ENCODE assay signal across 8 mouse cellular contexts in genomic region chr1:130462084-130462861, GRCm38 (mm10). TPM values are rescaled to one million over a fixed set of nuclear protein-coding genes. Genes with fewer than 3 reads are reported as not detected.
DNase-seq lines count a peak whose midpoint lies in the region; ATAC-seq and TF ChIP-seq lines count a peak whose summit lies in the region.

Gene Cd55, minus strand, starts transcription at chr1:130462744.

- peak; percentile 93 for ATAC-seq in heart, embryonic 11.5 days (replicated peaks; ENCODE audit: insufficient number of reproducible peaks, low FRiP score, low TSS enrichment)
- peak; percentile 95 for ATAC-seq in kidney, embryonic 16.5 days (ENCODE audit: low FRiP score, low TSS enrichment)
- peak; percentile 90 for ATAC-seq in stomach, embryonic 14.5 days (ENCODE audit: insufficient number of reproducible peaks, insufficient read depth, low FRiP score, low read depth)

- H3K36me3 ChIP-seq in erythroblast, embryonic 14.5 days (ENCODE audit: control insufficient read depth), result peaks cover 28% of the 10 kb centered on the region
- no peaks in the 10 kb centered on the region for H3K36me3 ChIP-seq in heart, embryonic 11.5 days (ENCODE audit: control insufficient read depth, insufficient read depth, low read length)
- H3K36me3 ChIP-seq in kidney, embryonic 16.5 days (ENCODE audit: insufficient read depth, low read length), result no peaks in the 10 kb centered on the region
- H3K36me3 ChIP-seq in liver, adult 2 months (ENCODE audit: control insufficient read depth, insufficient read depth, low read length), result no peaks in the 10 kb centered on the region
- no peaks in the 10 kb centered on the region for H3K36me3 ChIP-seq in stomach, embryonic 14.5 days (ENCODE audit: control insufficient read depth, insufficient read depth, low read length)

- peak within 1 kb of the TSS; percentile 88 for H3K4me2 ChIP-seq in heart, embryonic 11.5 days
- peak within 1 kb of the TSS; percentile 89 for H3K4me2 ChIP-seq in kidney, embryonic 16.5 days (replicated peaks; ENCODE audit: low read depth, low read length)
- peak within 1 kb of the TSS; percentile 67 for H3K4me2 ChIP-seq in stomach, embryonic 14.5 days (replicated peaks; ENCODE audit: low read depth, low read length)

- no peak for TF ChIP-seq POLR2A in brain, embryonic 14.5 days (IDR thresholded peaks at IDR 0.05; ENCODE audit: borderline replicate concordance, extremely low read depth, insufficient read depth, insufficient read length, poor library complexity, severe bottlenecking)
- TF ChIP-seq POLR2A in liver, adult 2 months (IDR thresholded peaks at IDR 0.05; ENCODE audit: extremely low read depth, insufficient read depth, low read length), result no peak

- H3K9me3 ChIP-seq in erythroblast, embryonic 14.5 days (ENCODE audit: control insufficient read depth, low read length), result no peaks in the 10 kb centered on the region
- H3K9me3 ChIP-seq in heart, embryonic 11.5 days (replicated peaks; ENCODE audit: control insufficient read depth, low read length), result no peaks in the 10 kb centered on the region
- H3K9me3 ChIP-seq in kidney, embryonic 16.5 days (ENCODE audit: low read length), result no peaks in the 10 kb centered on the region
- no peaks in the 10 kb centered on the region for H3K9me3 ChIP-seq in stomach, embryonic 14.5 days (ENCODE audit: control insufficient read depth, low read depth, low read length)

- H3K79me2 ChIP-seq in liver, adult 2 months (ENCODE audit: control insufficient read depth, insufficient read depth, low read length), result no peaks in the 10 kb centered on the region

- peak; percentile 91 for TF ChIP-seq CTCF in brain, embryonic 14.5 days (IDR thresholded peaks at IDR 0.05; ENCODE audit: borderline replicate concordance, extremely low read depth, insufficient read depth, insufficient read length)
- TF ChIP-seq CTCF in liver, adult 2 months (IDR thresholded peaks at IDR 0.05; ENCODE audit: low read depth, low read length), result peak; percentile 75

- 0% methylated on average over 45 of the region's 45 CpGs for WGBS in heart, embryonic 11.5 days (ENCODE audit: insufficient replicate concordance)
- WGBS in kidney, embryonic 16.5 days, result under 1% methylated on average over 45 of the region's 45 CpGs
- WGBS in liver, adult 2 months, result 3% methylated on average over 44 of the region's 45 CpGs
- WGBS in stomach, embryonic 14.5 days, result under 1% methylated on average over 45 of the region's 45 CpGs

- H3K27ac ChIP-seq in heart, embryonic 11.5 days (ENCODE audit: low read depth, low read length), result peak within 1 kb of the TSS; percentile 22; the same call in 1 of the 2 replicates
- peak within 1 kb of the TSS; percentile 10 for H3K27ac ChIP-seq in kidney, embryonic 16.5 days (ENCODE audit: low read length)
- peak within 1 kb of the TSS; percentile 33 for H3K27ac ChIP-seq in liver, adult 2 months (replicated peaks; ENCODE audit: insufficient read depth, low read depth, low read length)
- H3K27ac ChIP-seq in stomach, embryonic 14.5 days (ENCODE audit: low read length), result peak within 1 kb of the TSS; percentile 12

- H3K9ac ChIP-seq in heart, embryonic 11.5 days (ENCODE audit: low read depth, low read length), result peak within 1 kb of the TSS; percentile 73
- peak within 1 kb of the TSS; percentile 68 for H3K9ac ChIP-seq in kidney, embryonic 16.5 days (replicated peaks; ENCODE audit: low read length)
- peak within 1 kb of the TSS; percentile 50 for H3K9ac ChIP-seq in liver, adult 2 months (ENCODE audit: low read depth, low read length)
- peak within 1 kb of the TSS; percentile 46 for H3K9ac ChIP-seq in stomach, embryonic 14.5 days (replicated peaks; ENCODE audit: low read depth, low read length)

- no peaks in the 10 kb centered on the region for H3K27me3 ChIP-seq in erythroblast, embryonic 14.5 days (ENCODE audit: control insufficient read depth)
- H3K27me3 ChIP-seq in heart, embryonic 11.5 days (ENCODE audit: control insufficient read depth, insufficient read depth, low read length), result no peaks in the 10 kb centered on the region
- H3K27me3 ChIP-seq in kidney, embryonic 16.5 days (ENCODE audit: insufficient read depth, low read length), result no peaks in the 10 kb centered on the region
- no peaks in the 10 kb centered on the region for H3K27me3 ChIP-seq in liver, adult 2 months (ENCODE audit: control insufficient read depth, insufficient read depth, low read length)
- no peaks in the 10 kb centered on the region for H3K27me3 ChIP-seq in stomach, embryonic 14.5 days (ENCODE audit: control insufficient read depth, insufficient read depth, low read length)

- peak within 1 kb of the TSS; percentile 95 for H3K4me3 ChIP-seq in erythroblast, embryonic 14.5 days (replicated peaks)
- H3K4me3 ChIP-seq in heart, embryonic 11.5 days (ENCODE audit: low read depth, low read length), result peak within 1 kb of the TSS; percentile 69
- peak within 1 kb of the TSS; percentile 71 for H3K4me3 ChIP-seq in kidney, embryonic 16.5 days (ENCODE audit: low read length)
- H3K4me3 ChIP-seq in liver, adult 2 months (ENCODE audit: insufficient read depth, low read depth, low read length), result peak within 1 kb of the TSS; percentile 52
- peak within 1 kb of the TSS; percentile 68 for H3K4me3 ChIP-seq in stomach, embryonic 14.5 days (ENCODE audit: low read depth, low read length)

- H3K4me1 ChIP-seq in erythroblast, embryonic 14.5 days (ENCODE audit: control insufficient read depth), result peaks cover 22% of the 10 kb centered on the region
- H3K4me1 ChIP-seq in heart, embryonic 11.5 days (ENCODE audit: control insufficient read depth, insufficient read depth, low read length), result peaks cover 4% of the 10 kb centered on the region; the same call in 1 of the 2 replicates
- H3K4me1 ChIP-seq in kidney, embryonic 16.5 days (ENCODE audit: insufficient read depth, low read length), result peaks cover 6% of the 10 kb centered on the region; the same call in 1 of the 2 replicates
- no peaks in the 10 kb centered on the region for H3K4me1 ChIP-seq in liver, adult 2 months (ENCODE audit: control insufficient read depth, insufficient read depth, low read length)
- H3K4me1 ChIP-seq in stomach, embryonic 14.5 days (ENCODE audit: control insufficient read depth, insufficient read depth, low read length), result peaks cover 8% of the 10 kb centered on the region; the same call in 1 of the 2 replicates

- DNase-seq in B cell, adult 2 months, result peak; percentile 97 to 98
- peak; percentile 93 for DNase-seq in brain, embryonic 14.5 days (ENCODE audit: low read depth)
- DNase-seq in liver, adult 2 months (ENCODE audit: extremely low read depth, low read depth, low spot score), result peak; percentile 15
- DNase-seq in naive thymus-derived CD4-positive, alpha-beta T cell, adult 2 months (ENCODE audit: low read depth), result peak; percentile 93

RNA-seq across cellular contexts. Expression of gene Cd55, which starts in this region (rescaled TPM):
- 3.8 and 6.1 TPM in 2 replicates for polyA plus RNA-seq in brain, embryonic 14.5 days (2012; rRNA removed)
- 0.63 and 0.90 TPM in 2 replicates for polyA plus RNA-seq in erythroblast, embryonic 14.5 days (2012)
- 12.5 and 16.5 TPM in 2 replicates for polyA plus RNA-seq in heart, embryonic 11.5 days (2014; fragmentation: Nextera tagmentation; extraction: Ambion mirVana)
- 14.3 and 15.9 TPM in 2 replicates for polyA plus RNA-seq in kidney, embryonic 16.5 days (2015; fragmentation: Nextera tagmentation; extraction: Ambion mirVana)
- total RNA-seq in liver, adult 2 months (2014; rRNA removed), result 21.9 and 27.9 TPM in 2 replicates
- 3.0 and 4.7 TPM in 2 replicates for polyA plus RNA-seq in liver, adult 2 months (2012; rRNA removed)
- 57.5 and 63.1 TPM in 2 replicates for polyA plus RNA-seq in stomach, embryonic 14.5 days (2014; fragmentation: Nextera tagmentation; extraction: Ambion mirVana)

Comparison
In these comparisons a context has a peak if more than half of its experiments do, and no peak if none do; other contexts are left out.
1. Peak in every context shown above with its lines: DNase-seq, ATAC-seq, H3K4me3 ChIP-seq and H3K27ac ChIP-seq.
2. DNase-seq: peak in every context shown above with its lines; median percentile 98 in B cell, adult 2 months; 93 in brain, embryonic 14.5 days; 93 in naive thymus-derived CD4-positive, alpha-beta T cell, adult 2 months; 15 in liver, adult 2 months.